Mouse (Mus musculus): Measurements from ENCODE around the gene Mnx1. TPM values are rescaled to one million over a fixed set of nuclear protein-coding genes. Genes with fewer than 3 reads are reported as not detected.
A peak's percentile ranks its signal among the peaks of the same experiment; 100 is the strongest.
"Not testable (repeated sequence)": the region's sequence is repeated elsewhere in the genome, so short reads cannot be mapped to it uniquely, and the experiment has no call there.

Mnx1 gene
- total RNA-seq, 2 experiments from 2014 or later = not detected

- no peak for DNase-seq
Observed at GRCm38 (mm10) chr5:29468351-29469065, 9.8 kb downstream of the Mnx1 start.

- DNase-seq = no peak
Observed at GRCm38 (mm10) chr5:29467489-29468350, 10.6 kb downstream of the Mnx1 start.

DNA sequence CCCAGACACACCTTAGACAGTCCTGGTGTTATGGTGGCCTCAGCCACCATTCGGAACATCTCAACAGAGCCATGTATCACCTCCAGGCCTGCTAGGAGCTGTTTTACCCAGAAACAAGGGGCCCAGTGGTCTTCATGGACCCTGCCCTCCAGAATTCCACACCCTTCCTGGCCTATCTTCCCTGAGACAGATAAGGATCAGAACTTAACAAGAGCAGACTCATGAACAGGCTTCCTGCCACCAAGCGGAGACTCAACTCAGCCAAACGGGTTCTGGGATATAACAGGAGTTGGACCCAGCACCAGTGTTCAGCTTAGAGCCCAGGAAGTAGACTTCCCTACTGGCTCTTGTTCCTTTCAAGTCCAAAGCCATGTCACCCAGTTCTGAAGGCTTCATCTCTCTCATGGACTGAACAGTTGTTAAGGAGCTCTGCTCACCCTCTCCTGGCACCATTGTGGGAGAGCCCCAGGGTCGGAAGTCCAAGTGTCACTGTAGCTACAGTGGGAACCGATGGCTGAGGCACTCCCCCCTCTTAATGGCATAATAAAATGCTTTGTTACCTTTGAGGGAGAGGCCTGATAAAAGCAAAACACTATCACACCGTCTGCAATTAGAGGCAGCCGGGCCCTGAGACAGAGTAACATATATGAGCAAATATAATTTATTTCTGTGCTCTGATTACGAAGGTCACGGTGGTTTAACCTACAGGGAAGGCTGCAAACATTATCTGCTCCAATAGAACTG is 15.2 kb downstream of the Mnx1 start:
- no peak for DNase-seq

DNA sequence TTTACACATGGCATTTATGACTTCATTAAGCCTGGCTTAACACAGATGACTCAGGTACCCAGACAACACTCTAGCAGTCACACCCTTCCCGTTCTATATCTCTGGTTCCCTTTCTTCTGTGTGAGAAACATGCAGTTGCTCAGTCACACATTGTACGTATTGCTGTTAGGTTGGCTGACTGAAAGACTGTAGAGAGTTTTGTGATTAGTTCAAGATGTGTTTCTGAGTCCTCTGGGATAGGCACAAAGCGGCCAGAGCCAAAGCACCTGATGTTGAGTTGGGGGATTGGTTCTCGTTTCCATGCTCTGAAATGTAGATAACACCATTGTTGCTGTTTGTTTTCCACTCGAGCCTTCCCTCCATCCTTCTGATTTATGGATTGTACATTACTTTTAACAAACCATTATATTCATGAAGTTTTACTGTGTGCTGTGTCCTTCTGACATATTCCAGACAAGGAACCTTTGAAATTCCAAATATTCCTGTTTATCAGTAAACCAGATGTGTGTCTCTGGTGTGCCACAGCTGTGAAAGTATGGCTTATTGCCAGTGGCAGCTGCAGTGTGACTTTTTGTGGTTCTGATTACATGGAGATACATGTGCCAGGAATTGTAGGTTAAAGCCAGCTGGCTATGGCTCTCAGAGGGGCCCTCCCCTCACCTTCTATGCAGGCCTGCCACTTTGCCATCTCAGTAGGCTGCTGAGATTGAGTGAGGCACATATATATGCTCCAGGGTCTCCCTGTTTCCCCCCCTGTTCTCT is 21.2 kb downstream of the Mnx1 start:
- no peak for DNase-seq

- no peak for DNase-seq
Observed at GRCm38 (mm10) chr5:29452352-29452751, 25.9 kb downstream of the Mnx1 start.

DNA sequence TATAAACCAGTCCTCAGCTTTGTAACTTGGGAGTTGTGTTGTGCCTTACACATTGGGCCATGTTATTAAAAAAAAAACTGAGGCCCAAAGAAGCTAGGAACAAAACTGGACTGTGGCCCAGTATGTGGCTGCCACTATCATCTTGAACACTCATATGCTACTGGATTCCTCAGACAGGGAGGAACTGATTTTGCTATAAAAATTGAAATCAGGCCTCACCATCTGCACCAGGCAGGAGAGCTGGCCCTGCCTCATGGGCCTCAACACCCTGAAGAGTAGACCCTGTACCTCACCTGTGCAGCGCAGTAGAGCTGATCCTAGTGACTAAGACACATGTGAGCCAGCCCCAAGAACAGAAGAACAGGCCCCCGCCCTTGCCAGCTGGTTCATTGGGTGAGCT is 33.0 kb downstream of the Mnx1 start:
- no peak for DNase-seq

- not testable (repeated sequence) for DNase-seq
Observed at GRCm38 (mm10) chr5:29436728-29437127, 41.5 kb downstream of the Mnx1 start.

DNA sequence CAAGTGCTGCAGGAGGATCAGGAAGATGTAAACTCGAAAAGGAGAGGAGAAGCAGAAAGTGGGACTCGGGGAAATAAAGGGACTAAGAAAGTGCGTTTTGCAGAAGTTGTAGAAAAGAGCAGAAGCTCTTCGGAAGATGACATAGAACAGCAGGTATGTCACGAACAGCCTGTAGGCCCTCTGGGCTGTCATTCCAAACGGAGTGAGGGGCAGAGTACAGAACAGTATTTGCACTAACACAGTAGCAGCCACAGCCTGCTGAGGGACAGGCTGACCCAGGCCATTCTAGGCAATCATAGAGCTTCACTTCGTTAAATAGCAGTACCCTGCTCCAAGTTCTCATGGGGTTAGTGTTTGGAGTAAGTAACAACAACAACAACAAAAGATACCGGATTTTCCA is 42.8 kb downstream of the Mnx1 start:
- no peak for DNase-seq

DNA sequence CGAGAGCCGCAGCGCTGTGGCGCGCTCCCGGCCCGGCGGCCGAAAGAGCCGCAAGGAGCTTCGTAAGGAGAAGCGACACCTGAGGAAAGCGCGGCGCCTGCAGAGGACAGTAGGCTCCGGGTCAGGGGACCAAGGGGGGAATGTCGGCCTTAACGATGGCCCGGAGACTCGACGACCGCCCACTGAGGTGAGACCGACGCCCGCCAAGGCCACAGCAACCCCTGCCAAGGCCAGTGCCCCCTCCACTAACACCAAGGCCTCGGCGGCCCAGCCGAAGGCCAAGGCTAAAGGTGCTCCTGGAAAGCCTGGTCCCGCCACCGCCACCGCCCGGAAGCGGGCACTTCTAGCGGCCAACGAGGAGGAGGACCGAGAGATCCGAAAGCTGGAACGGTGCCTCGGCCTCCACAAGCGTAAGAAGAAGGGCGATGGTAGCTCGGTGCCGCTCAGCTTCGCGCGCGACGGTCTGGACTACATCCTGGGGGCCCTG is 43.4 kb downstream of the Mnx1 start:
- peak; percentile 54 for DNase-seq

DNA sequence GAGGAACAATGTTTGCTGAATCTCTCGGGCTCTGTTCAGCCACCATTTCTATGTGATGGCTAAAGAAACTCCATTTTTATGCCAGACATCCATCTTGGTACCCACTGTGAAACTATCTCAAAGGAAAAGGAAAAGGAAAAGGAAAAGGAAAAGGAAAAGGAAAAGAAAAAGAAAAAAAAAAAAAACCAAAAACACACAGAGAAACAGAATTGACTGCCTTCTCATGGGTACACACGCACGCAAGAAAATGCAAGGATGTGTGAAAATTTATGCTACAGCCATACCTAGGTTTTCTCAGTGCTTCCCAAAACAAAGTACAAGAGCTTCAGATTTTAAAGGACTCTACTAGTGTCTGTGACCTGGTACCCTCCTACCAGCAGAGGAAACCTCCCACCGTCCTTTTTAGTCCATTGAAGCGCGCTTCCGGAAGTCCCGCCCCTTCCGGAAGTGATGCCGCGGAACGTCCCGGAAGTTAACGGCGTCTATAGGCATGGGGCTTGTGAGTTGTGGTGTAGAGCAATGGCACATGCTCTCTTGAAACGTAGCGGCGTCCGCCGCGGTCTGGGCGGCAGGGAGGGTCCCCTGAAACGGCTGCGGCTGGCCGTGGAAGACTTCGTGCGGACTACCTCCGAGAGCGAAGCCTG is 43.9 kb downstream of the Mnx1 start, which contains the start of gene Nom1:
Gene Nom1, plus strand, starts transcription at position 437 of the 644 bp plus-strand sequence.
- peak; percentile 87 for DNase-seq

- not testable (repeated sequence) for DNase-seq
Observed at GRCm38 (mm10) chr5:29423330-29423729, 54.9 kb downstream of the Mnx1 start.

Other genes starting within 250 kb of the Mnx1 start
- gene Lmbr1, start 100.1 kb downstream of the Mnx1 start, total RNA-seq (2021) = 10 to 100 TPM in 1 of 2 experiments, 1 to 10 TPM in 1; 9.5 to 11.4 TPM
- gene Nom1, start 43.8 kb downstream of the Mnx1 start, total RNA-seq (2021) = 10 to 100 TPM; 11.8 to 13.6 TPM
- gene Ube3c, start 90.8 kb upstream of the Mnx1 start, total RNA-seq (2021) = 10 to 100 TPM; 32.7 to 35.0 TPM

Data from gastrocnemius, postnatal 10 days (tissue).